Mouse (Mus musculus) cerebellum, adult 9-11 months (tissue): ENCODE data around the gene Osbpl8.

Experiments used
- DNase-seq: peaks from one replicate; pipeline ENCODE4 v3.0.0; 2022

The Osbpl8 gene

DNA sequence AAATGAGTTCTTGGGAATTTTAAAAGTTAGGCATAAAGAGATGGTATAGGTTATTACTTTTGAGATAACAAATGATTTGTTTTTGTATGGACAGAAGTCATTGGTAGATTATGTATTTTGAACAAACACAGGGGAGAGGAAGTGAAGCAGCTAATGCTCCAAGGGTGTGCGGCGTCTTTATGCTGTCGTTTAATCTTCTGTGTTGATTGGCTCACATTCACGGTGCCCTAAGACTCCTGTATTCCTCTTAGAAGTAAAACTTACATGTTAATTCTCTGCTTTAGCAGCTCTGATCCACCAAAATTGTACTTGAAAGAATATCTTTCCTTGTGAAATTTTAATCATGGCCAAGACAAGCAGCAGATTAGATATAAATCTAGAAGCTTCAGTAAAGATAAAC lies 83.1 kb downstream of the Osbpl8 start:
- no peak for DNase-seq

DNA sequence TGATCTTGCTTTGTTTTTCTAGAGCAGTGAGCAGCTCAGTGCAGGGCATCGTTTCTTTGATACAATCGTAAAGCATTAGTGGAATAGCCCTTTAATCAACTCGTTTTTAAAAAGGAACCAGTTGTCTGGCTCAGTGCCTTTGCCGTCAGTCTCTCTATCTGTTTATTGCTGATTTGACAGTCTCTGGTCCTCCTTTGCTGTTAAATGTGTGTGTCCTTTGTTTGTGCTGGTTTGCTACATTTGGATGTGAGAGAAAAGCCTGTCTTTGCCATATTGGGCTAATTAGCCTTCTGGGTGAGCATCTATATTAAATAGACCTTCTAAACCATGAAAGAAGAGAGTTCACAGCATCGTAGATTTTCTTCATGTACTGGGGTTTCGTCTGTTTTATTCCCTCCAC lies 83.6 kb downstream of the Osbpl8 start:
- no peak for DNase-seq

DNA sequence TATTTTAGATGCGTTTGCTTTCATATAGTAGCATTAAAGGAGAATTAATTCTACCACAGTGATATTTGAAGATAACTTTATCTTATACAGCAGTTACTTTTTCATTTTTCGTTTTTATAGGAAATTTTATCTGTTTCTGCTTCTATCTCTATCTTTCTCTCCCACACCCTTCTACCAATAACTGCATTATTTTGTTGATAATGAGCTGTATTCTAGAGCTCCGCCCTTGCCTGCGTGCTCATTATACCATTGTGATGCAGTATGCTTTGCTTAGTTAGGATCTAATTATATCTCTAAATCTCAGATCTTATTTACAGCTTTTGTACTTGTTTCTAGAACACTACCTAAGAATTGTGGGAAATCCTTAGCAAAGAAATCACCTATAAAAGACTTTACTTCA lies 85.6 kb downstream of the Osbpl8 start:
- no peak for DNase-seq

DNA sequence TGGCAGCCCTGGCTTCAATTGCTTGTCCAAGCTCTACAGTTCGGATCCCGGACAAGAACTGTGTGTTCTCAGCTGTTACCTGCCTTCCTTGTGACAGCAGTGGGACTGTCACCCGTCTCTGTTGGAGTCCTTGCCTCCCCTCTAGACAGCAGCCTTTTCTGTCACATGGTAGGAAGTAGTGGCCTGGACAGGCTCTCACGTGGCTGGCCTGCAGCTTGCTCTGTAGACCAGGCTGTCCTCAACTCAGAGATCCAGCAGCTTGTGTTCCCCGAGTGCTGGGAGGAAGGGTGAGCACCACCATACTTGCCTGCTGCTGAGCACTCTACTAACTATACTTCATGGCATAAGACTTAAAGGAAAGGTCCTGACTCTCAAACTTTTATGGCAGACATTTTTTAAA lies 87.1 kb downstream of the Osbpl8 start:
- no peak for DNase-seq

DNA sequence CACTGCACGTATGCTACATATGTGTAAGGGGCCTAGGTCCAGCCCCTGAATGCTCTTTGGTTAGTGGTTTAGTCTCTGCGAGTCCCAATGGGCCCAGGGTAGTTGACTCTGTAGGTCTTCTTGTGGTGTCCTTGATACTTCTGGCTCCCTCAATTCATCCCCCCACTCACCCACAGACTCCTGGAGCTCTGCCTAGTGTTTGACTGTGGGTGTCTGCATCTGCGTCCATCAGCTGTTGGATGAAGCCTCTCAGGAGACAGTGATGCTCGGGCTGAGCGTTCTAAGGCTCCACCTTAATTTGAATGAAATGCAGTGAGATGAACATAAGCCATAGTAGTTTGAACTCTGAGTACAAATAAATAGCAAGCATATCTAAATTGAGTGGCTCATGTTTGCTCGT lies 90.7 kb downstream of the Osbpl8 start:
- DNase-seq, result no peak

DNA sequence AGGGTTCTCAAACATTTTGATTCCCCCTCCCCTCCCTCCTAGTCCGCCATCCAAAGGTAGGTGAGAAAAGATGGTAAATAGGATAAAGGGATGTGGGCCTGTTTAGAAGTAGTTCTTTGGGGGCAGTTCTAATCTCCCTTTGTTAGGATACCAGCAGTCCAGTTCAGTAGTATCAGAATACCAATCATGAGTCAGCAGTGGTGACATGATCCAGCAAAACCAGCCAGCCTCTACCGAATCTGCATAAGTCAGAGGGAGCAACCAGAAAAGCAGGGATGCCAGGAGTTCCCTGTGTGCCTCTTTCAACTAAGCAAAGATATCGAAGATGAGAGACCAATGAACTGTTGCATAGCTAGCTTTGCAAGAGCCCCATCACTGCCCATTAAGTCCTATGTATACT lies 91.6 kb downstream of the Osbpl8 start:
- no peak for DNase-seq

DNA sequence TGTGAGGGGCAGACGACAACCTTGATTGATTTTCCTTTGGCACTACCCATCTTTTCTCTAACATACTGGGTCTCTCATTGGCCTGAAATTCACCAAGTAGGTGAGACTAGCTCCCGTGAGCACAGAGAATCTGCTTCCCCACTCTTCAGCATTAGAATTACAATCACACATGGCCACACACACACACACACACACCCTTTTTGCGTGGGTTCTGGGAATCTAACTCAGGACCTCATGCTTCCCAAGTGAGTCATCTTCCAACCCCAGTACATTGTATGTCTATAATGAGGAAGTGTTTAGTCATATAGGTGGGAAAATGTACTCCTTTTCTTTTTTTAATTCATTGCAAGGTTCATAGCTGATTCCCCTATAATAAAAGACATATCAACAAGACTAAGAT lies 92.8 kb downstream of the Osbpl8 start:
- DNase-seq, result no peak

DNA sequence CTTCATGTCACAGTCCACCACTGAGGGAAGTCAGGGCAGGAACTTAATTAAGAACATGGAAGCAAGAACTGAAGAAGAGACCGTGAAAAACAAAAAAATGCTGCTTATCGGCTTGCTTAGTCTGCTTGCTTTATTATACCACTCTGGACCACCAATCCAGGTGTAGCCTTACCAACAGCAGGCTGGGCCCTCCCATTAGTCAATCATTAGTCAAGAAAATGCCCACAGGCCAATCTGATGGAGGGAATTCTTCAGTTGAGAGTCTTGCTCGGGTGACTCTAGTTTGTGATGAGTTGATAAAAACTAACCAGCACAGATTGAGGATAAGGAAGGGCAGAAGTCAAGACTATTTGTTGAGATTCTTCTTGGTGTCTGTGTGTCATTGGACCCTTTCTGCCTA lies 93.7 kb downstream of the Osbpl8 start:
- no peak for DNase-seq

DNA sequence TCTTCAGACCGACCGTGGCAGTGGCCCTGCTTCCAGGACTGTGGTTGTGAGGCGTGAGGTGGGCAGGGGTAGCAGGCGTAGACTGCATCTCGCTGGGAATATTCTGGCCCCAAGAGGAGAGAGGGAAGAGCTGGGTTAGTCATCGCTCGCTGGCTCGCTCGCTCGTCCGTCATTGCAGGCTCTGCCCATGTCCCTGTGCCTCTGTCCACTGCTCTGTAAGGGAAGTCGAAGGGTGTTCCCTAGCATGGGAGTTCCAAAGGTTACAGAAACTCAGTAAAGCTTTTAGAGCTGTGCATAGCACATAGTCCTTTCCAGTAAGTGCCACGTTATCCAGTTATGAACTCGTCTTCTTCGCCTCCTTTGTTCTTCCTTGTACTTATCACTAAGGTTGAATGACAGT lies 107.1 kb downstream of the Osbpl8 start:
- DNase-seq, result no peak

DNA sequence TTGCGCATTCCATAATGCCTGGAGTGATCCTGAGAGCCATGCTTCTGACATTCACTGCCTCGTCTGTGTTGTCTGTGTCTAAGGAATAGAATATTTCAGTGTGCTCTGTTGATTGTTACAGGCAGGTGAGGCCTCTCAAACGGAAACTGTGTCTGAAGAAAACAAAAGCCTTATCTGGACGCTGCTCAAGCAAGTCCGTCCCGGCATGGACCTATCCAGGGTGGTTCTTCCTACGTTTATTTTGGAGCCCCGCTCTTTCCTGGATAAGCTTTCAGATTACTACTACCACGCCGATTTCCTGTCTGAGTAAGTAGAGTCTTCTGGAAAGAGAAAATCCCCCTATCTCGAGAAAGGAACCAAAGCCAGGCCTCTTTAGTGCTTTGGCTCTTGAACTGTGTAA lies 108.4 kb downstream of the Osbpl8 start:
- no peak for DNase-seq

DNA sequence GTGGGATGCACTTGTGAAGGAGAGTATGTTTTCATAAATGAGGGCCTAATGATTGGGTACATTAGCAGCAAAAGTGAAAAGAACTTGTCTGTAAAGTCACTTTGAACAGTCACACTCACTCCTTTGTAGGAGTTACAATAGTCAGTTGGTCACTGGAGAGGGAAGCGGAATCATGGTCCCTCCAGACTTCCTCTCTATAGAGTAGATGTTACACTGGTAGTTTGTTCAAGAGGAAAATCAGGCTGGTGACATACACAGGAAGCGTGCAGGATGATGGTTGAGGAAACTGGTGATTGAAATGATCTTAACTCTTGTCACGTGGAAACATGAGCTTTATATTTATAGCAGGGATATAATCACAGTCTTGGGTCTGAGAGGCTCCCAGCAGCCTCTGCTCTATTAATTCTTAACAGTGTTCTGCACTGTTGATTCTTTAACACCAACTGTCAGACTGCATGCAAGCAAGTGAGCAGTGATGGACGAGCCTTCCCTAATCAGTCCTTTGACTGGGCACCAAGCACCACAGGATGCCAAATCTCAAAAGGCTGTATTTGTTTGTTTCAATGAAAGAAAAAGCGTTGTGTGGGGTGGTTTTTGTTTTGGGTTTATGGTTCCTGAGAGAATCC lies 109.0 kb downstream of the Osbpl8 start:
- no peak for DNase-seq

DNA sequence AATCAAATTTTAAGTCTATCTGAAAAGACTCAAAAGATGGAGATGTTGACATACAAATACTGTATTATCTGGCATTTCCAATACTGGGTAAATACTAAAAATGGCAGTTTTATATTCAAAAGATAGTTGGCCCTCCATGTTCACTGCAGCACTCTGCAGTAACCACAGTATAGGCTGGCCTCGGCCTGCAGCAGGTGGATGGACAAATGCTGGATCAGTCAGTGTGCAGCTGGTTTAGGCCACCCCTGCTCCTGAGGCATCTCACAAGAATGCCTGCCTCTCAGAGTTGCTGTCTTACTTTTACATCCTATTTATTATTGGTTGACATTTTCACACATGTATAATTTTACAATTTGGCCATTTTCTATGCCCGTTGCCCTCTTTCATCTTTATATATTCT lies 111.3 kb downstream of the Osbpl8 start:
- DNase-seq, result no peak

DNA sequence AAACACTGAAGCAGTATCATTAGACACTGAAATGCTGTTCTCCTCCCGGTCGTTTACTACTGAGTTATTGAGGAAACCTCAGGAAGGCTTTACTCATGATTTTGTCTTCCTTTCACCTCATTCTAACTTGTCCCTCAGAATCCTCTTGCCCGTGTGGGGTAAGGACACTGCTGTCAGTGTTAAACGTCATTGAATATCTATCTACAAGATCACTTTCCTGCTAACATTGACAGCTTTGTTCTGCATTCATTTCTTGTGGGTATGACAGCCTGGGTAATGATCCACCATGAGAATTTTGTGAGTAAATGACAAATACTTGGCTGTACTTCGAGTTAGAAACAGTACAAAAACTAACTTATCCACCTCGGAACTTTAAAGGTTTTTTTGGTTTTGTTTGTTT lies 133.1 kb downstream of the Osbpl8 start:
- no peak for DNase-seq

DNA sequence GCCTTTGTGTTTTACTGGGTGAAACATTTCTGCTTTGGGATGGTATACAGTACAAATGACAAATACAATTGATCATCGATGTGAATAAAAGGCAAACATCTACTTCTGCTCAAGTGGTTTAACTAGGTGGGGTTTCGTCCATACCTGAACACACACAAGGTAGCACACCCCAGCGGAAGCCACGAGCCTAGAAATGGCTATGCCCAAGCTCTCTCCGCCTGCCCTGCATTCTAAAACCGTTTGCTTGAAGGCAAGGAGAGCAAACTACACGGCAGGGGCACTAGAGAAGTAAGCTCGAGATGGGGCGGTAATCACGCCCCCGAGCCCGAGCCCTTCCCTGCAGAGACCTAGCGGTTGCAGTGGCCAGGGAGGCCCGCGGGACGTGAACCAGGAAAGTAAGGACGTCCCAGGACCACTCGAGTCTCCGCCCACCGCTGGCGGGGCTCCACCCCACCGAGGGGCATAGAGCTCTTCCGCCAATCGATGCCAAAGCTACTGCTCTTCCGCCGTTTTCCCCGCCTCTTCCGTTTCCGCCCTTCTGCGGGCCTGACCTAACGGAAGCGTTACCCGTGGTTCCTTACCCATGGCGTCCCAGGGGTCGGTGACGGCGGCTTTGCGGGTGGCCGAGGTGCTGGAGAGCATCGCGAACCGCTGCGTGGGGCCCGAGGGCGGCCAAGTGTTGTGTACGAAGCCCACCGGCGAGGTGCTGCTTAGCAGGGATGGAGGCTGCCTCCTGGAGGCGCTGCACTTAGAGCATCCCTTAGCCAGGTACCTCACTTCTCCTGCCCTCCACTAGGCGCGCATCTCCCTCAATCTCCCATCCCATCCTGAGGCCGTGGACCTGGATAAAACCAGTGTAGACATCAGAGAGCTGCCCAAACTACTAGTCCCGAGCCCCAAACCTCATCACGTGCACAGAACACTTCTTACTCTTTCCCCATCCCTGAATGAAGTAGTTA lies 133.9 kb downstream of the Osbpl8 start, which contains the start of gene Bbs10:
Bbs10 (plus strand) TSS at position 540 of the 959 bp plus-strand sequence.
- DNase-seq, result peak; percentile 97

DNA sequence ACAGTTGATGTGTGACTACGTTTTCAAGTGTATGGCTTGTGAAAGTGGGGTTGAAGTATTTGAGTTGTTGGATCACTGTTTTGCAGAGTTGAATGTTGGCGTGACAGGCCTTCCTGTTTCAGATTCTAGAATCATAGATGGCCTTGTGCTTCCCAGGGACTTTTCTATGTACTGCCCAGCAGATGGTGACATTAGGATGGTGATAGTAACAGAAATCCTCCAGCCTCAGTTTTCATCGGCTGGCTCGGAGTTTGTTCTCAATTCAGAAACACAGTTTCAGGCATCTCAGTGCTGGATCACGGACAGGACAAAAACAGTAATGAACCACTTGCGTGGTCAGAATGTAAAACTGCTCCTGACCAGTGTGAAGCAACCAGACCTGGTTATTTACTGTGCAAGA lies 135.0 kb downstream of the Osbpl8 start:
- DNase-seq, result peak; percentile 12

DNA sequence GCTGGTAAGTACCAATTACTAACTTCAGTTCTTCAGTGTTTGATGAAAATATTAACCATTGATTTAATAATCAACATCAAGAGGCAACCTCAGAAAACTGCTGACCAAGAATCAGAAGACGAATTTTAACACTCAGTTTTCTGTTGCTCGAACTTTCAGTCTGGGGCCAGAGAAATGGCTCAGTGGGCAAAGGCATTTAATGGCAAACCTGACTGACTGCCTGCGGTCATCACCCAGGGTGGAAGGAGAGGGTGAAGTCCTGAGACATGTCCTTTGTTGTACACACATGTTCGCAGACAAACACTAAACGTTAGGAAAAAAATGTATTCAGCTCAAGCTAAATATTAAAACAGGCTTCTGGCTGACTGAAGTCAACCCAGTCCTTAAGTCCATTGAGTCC lies 136.5 kb downstream of the Osbpl8 start:
- DNase-seq, result no peak

DNA sequence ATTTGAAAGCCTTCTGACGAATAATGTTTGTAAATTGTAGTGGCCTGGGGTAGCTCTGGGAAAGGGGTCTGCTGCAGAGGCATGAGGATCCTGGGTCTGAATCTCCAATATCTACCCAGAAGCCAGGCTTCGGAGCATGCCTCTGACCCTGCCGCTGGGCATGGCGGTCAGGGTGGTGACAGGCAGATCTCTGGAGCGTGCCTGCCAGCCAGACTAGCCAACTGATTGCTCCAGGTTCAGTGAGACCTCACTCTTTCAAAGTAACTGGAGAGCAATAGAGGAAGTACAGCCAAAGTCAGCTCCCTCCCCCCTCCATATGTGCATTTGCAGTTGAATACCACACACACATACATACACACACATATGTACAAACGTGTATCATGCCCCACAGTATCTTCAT lies 137.9 kb downstream of the Osbpl8 start:
- DNase-seq, result no peak

DNA sequence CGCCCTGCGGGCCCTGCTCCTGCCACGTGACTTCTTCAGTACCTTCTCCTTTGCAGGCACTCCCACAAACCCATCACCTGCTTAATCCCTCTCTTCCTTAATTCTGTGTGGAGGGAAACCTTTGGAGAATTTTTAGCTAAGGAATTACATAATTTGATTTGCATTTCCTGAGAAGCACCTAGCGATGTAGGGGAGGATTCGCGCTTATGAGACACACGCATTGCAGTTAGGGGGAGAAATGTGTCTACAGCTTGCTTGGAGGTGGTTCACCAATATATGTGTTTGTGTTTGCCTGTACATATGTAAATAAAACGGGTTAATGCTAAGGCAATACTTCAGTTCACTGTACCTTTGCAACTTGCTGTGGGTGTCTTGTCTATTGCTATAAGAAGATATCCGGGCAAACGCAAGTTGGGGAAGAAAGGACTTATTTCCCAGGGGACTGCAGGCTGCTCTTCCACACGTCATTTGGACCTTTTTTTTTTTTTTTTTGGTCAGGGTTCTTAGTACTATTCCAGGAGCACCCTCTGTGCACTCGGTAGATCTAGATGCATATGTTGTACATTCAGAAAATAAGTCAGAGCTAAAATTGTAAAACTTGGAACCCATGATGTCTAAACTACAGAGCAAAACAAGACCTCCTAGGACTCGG lies 144.4 kb downstream of the Osbpl8 start:
- no peak for DNase-seq

DNA sequence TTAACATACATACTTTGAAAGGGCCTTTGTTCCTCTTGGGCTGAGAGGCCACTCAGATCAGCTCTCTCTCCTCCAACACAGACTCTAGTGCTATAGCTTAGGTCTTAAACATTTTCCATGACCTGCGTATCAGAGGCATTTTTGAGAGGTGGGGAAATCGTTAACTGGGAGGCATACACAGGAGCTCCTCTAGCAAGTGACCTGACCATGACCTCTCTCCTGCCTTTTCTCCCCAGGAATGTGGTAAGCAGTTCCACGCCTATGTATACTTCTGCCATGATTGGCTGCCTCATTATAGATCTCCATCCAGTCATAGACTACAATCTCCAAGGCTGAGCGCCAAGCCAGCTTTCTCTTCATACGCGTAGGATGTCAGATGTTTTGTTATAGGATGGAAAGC lies 148.7 kb downstream of the Osbpl8 start:
- DNase-seq, result no peak

DNA sequence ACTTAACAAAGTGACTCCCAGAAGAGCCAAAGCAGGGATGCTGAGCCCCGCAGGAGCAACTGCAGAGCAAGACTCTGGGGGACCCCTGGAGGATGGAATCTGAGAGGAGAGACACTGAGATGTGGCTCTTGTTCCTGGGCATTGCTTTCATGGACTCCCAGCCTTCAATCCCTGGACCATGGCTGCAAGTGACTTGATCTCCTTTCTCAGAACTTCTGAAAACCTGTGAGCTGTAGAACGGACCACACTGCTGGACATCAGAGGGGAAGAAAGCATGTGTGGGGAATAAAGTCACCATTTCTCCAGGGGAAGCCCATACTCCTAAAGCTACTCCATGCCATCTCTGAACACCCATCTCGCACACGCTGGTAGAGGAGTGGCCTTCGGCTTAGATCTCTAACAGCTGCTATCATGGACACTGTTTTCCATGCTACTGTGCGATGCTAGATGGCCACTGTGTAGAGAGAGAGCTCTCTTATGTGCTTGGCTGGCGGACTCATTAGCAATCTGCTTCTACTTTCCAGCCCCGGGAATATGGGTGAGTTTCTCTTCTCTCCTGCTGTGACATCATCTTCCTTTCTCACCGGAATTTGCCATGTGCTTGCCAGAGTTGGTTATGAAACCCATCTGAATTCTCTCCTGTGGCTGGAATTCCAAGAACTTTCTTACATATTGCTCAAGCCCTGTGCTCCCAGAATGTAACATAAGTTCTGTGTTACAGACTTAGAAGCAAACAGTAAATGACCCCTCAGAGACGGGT lies 150.3 kb downstream of the Osbpl8 start:
- no peak for DNase-seq

DNA sequence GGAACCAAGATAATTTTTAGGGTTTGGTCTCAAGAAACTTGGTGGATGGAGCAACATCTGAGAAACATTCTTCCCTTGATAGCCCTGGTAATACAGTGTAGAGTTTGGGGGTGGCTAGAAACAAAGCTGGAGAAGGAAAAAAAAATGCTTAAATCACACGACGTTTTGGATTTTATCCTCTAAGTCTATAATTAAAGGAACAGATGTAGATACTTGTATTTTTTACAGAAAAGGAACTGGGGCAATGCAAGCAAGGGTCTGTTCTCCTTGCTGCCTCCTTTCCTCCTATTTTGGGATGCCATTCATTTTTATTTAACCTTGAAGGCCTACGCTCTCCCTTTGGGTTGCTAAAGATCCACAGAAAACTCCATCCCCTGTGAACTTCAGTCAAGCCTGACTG lies 151.4 kb downstream of the Osbpl8 start:
- no peak for DNase-seq

DNA sequence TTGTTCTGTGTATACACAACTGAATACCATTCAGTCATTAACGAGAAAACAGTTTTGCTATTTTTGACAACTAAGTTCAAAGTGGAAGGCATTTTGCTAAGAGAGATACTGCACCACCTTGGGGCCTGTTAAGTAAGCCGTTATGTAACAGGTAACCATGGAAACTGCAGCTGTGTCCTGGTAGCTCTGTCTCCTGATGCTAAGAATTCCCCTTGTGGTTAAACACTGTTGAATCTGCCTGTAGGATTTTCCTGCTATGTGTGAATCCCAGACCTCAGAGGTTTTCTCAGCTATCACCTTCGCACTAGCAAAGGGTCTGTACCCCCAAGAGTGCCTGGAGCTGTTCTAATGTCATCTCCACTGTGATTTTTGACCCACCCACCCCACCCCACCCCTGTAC lies 153.5 kb downstream of the Osbpl8 start:
- DNase-seq, result no peak

DNA sequence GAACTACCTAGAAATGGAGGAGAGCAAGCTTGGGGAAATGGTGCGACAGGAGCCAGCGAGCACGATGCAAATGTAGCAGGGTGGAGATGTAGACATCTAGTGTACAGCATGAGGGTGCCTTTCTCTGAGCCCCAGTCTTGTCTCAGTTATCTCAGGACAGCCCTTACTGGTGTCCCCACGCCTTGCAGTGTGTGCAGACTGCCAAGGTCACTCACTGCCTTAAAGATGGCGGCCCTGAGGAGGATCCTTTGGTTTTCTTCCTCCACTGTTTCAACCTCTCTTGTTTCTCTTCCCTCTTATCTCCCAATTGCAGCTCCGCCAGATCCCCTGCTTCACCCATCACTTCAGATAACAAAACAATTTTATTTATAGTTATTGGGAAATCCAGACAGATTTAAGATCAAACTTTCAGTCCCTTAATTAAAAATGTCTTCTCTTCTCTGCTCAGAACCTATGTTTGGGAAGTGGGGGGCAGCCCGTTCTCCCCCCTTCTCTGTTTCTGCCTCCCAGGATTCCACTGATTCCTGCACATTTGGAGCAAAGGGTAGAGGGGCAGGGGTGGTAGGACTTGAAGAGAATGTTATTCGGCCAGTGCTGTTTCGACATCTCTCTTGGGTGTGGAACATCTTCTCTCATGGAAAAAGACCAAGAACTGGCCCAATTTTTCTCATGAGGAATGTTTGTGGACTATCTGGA lies 154.4 kb downstream of the Osbpl8 start:
- no peak for DNase-seq
